Mouse (Mus musculus): ENCODE results near the gene Usp48.
A peak's percentile ranks its signal among the peaks of the same experiment; 100 is the strongest.

Gene Usp48

DNA sequence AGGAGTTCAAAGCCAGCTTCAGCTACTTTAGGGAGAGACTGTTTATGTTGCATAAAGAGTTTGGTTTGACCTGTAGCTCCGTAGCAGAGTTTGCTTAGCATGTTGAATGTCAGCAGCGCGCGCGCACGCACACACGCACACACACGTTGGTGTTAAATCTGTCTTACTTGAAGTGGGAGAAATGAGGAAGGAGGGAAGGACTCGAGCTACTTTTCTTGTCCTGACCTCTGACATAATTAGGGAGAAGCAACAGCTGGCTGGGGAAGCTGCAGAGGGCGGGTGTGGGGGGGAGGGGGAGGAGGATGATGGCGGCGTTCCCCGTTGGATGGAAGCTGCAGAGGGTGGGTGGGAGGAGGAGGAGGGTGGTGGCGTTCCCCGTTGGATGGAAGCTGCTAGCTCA is 16.7 kb downstream of the Usp48 start:
- DNase-seq: peak; percentile 17 to 18

DNA sequence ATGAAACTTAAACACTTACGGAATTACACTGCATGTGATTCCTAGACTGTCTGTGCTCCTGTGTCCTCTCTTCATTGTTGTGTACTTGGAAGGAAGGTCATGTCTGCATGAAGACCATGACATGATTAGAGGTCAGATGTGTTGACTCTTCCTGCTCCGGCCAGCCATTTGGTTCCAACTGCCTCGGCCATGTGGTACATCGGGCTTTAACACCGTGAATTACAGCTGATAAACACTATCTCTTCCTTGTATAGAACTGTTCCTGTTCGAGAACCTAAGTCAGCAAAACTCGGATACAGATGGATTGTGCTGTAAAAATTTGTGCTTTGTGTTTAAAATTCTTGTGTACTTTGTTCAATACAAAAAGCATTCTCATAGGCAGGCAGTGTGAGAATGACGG is 29.3 kb downstream of the Usp48 start:
- no peak for DNase-seq

DNA sequence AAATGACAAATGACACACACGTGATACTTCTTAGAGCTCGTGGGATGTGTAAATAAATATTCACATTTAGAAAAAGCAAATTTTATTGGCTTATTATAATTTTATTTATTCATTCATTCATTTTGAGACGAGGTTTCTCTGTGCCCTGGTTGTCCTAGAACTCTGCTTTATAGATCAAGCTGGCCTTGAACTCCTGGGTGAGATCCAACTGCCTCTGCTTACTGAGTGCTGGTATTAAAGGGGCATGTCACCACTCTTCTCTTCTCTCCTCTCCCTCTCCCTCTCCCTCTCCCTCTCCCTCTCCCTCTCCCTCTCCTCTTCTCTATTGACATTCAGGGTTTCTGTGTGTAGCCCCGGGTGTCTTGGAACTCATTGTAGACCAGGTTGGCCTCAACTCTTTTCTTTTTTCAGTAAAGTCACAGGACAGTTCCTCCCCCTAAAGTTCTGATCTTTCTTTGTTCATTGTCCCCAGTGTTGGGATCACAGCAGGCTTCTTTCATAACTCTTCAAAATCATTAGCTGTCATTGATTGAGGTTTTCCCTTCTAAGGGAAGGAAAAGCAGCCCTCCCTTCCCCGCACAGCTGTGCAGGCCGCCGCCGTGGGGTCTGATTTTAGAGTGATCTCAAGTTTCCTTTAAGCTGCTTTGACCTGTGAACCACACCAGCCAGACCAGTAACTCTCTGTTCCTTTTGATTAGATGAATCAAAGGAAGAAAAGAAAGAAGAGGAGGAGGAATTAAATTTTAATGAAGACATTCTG is 34.1 kb downstream of the Usp48 start:
- no peak for DNase-seq

DNA sequence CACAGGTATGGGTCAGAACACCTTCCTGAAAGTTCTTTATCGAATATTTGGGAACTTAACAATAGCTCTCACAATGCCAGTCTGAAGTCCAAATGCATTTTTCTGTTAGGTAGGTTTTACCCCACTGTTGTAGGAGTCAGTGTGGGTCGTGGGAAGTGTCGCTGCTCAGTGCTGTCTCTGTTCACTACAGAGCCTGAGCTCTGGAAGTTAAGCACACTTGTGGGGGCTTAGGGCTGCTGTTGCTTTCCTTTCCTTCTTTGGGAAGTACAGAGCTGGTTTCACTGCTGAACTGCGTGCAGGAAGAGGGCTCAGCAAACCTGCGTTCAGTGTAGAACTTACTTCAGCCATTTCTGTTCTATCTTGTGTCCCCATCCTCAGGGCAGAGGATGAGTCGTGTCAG is 34.8 kb downstream of the Usp48 start:
- DNase-seq: no peak

DNA sequence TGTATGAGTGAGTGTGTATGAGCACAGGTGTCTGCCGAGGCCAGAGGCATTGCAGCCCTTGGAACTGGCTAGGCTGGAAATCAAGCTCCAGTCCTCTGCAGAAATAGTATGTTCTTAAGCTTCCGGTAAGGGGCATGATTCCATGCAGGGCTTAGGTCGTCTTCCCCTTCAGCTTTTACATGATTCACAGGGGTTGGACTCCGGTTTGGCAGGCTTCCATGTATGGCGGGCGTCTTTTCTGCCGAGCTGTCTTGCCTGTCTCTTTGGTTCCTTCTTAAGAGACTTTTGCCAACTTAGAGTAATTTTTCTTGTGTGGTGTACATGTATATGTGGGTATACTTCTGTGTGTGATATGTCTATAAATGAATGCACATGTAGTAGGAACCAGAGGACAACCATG is 35.8 kb downstream of the Usp48 start:
- peak in 1 of 2 experiments; percentile 32 for DNase-seq

DNA sequence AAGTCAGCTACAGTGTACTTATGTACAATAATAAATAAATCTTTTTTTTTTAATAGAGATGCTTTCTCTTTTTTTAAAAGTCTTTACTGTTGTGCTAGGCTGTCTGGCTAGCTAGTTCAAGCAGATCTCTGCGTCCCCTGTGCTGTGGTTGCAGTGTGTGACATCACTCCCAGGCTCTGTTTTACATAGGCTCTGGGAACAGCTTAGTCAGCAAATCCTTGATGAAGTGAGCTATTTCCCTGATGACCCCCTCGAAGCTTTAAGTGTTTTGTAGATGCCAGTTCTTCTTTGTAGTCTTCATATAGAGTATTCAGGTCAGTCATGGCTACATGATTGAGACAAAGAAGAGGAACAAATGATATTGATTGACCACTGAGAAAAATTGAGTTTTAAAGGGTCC is 36.6 kb downstream of the Usp48 start:
- no peak for DNase-seq

DNA sequence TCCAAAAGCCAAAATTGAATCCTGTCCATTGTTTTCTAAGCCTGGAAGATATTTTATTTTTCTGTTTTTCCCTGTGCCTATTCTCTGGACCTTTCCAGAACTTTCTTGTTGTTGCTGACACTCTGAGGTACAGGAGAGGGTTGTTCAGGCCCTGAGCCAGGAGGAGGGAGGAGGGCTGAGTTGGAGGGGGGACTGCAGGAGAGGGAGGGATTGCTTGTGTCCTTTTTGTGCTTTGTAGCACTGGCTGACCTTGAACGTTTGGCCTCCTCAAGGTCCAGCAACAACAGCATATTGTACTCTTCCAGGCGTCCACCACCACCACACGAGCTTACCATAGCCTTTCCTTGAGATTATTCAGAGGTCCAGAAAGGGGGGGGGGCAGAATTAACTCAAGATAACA is 38.0 kb downstream of the Usp48 start:
- peak; percentile 33 to 47 for DNase-seq

DNA sequence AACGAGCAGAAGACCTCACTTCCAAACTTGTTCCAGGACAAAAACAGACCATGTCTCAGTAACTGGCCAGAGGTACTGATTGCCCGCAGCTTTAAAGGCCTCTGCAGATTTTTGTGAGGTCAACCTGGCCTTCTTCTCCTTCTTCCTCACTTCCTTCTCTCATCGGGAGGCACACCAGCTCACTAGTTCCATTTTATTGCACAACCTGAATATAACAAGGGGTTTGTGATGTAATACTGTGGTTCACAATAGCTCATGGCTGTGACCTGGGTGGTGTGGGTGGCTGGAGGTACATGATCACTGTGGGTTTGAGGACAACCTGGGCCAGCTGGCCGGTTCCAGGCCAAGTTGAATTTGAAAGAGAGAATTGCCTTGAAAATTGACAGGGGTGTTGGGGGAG is 39.8 kb downstream of the Usp48 start:
- no peak for DNase-seq

DNA sequence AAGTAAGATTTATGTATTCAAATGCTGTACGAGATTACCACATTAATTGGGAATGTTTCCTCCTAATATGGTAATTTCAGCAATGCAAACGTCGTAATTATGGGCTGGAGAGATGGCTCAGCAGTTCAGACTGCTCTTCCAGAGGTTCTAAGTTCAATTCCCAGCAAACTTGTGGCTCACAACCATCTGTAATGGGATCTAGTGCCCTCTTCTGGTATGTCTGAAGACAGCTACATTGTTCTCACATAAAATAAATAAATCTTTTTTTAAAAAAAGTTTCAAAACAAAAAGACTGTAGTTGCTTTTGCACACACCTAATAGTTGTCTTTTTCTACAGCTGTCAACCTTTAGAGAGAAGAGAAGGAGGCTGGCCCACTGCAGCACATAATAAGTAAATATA is 43.0 kb downstream of the Usp48 start:
- DNase-seq: no peak

DNA sequence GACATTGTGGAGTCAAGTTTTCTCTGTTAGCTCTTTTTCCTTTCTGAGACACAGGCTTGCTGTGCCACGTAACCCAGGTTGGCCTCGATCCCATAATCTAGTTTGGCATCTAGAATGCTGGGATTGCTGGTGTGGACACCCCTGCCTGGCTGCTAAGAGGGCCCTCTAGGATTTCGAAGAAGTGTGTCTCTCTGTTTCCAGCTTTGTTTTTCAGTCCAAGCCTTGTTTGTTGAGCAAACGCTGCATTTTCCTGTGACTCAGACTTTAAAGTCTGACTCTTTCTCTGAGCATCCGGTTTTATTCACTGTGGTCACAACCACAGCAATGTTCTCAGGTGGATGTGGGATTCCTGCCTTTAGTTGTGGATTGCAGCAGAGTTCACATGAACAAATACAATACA is 48.0 kb downstream of the Usp48 start:
- no peak for DNase-seq

DNA sequence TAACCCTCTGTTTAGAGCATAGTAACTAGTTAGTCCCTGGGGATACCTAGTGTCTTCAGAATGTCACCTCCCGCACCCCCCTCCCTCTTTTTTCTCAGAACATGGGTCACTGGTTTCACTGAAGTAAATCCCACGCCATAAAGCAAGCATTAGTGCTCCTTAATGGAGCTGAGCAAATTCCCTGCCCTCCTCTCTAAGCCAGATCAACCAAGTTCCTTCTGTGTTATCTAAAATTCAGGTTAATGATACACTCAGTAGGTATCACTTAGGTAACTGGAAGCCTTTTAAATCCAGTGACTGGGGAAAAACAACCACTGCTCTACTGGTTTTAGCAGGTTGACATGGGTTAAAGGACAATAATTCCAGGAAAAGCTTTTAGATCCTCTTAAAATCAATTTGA is 48.5 kb downstream of the Usp48 start:
- DNase-seq: peak in 1 of 2 experiments; percentile 19

DNA sequence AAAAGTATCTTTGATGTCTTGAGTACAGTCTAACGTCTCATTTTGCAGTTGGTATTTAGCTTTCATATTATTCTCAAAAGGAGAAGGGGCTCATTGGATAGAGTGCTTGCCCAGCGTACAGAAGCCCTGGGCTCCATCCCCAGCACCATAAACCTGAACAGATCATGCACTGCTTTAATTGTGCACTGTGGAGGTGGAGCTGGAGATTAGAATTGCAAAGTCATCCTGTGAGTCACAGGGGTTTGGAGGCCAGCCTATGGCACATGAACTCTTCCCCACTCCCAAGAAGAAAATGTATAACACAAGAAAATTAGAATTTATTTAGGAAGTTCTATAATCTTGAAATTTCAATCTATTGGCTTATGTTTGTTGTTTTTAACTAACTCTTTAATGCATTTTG is 49.9 kb downstream of the Usp48 start:
- no peak for DNase-seq

DNA sequence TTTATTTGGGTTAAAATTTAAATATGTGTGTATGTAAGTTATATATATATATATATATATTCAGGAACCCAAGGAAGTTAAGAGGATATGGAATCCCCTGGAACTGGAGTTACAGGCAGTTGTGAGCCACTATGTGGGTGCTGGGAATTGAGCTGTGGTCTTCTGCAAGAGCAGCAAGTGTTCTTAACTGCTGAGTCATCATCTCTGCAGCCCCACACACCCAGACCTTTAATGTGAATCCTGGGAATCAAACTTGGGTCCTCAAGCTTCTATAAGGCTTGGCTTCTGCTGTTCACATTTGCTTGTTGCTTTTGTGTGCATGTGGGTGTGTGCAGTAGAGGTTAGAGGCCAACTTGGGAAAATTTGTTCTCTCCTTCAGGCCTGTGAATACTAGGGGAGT is 52.7 kb downstream of the Usp48 start:
- no peak for DNase-seq

DNA sequence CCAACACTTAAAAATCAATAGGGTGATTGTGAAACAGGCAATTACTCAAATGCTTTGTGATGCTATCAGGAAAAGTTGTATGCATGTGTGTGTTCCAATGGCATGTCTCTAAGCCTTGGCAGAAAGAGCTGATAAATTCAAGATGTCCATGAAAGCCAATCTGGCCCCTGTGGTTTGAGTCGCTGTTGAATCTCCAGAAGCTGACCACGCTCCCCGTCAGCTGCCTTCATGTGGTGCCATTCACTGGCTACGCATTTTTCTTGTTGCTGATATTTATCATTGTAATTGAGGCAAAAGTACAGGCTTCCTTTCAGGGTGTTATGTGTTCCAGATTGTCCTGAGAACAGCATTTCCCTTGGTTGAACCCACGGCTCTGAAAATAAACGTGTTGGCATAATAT is 54.1 kb downstream of the Usp48 start:
- DNase-seq: no peak

DNA sequence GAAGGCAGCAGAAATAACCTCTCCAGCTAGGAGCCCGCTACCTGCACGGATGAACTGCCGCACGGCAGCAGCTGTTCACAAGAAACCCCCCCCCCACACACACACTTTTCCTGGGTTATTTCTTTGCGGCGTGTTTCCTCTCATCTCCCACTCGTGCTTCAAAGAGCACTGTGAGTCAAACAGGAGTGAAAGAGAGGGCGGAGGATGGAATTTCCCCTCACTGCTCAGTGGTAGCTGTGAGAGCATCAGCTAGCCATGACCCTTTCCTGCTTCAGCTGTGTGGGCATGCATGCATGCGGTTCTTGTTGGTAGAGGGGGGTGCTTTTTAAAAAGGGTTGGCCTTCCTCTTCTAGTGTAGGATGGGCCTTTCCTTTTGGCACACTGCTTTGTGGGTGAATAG is 54.7 kb downstream of the Usp48 start:
- no peak for DNase-seq

DNA sequence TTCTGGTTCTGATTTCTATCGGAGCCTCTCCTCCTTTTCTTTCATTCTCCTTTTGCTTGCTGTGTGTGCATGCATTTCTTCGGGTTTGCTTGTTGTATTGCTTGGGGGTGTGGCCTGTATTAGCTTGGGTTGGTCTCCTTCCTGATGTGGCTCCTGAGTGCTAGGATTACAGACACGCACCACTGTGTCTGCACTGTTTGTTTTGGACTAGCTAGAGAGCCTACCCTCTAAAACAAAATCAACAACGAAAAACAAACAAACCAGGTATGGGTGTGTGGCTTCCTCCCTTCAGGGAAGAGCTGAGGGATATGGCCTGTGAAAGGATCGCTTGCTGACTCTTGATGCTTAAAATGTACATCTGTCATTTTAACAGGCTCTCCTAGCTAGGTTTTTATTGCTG is 57.4 kb downstream of the Usp48 start:
- DNase-seq: no peak

DNA sequence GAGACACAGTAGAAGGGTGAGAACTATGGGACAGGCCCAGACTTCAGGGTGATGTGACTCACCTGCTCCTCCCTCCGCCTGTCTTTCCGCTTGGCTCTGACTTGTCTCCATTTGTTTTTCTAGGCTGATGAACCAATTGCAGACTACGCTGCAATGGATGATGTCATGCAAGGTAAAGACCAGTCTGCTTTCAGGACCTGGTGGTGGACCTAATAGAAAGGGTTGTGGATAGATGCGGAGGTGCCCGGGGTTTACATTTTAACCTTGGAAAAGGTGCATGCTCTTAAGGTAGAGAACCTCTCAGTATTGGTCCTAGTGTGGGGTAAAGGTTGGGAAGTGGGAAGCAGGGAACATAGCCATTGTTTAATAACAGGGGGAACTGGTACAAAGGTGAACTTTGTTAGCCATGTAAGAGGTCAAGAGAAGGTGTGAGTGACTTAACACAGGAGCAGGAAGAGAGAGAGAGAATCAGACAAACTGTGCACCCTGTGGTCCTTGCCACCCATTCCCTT is 59.3 kb downstream of the Usp48 start:
- no peak for DNase-seq

DNA sequence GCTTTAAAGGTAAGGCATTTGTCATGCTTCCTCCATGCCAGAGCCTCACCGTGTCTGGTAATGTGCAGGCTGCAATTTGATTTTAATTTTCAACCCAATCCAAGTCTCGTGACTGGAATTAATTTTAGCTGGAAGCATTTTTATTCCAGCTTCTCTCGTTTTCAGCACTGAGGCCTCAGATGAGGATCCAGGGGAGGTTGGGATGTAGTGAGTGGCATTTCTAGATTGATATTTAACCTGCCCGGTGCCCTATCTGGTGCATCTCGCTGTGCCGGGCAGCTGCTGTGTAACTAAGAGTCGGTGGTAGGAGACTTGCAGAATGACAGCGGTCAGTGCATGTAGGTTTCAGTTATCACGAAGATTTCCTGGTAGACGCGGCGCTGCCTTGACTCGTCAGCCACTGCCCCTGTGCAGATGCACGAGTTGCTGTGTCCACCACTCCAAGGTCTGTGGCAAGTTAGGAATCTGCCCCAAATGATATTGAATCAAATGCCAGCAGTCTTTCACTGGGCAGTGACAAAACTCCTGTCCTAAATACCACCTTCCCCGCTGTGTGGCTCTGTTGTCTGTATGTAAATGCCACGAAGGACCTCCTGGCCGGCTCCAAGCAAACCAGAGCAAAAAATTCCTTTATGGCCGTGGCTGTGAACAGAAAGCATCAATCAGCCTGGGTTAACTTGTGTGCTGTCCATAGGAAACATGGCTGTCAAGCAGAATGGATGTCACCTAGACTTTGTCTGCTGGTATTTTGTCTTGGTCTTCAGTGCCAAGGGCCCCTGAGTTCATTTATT is 61.9 kb downstream of the Usp48 start:
- peak in 1 of 2 experiments; percentile 34 for DNase-seq

DNA sequence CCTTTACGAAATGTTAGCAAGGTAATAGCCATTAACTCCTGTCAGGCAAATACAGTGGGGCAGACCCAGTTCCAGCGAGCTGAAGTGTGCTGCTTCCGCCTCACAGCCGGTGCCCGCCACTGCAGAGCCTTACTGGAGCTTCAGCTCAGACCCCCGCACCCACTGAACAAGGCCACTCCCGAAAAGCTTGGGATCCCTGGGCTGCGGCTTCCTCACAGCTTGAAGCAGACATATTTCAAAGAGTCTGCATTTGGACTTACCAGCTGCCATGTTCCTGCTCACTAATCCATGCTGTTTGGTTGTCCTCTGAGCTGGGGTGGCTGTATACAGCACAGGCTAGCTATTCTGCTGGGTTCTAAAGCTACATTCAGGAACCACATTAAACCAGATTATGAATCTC is 64.1 kb downstream of the Usp48 start:
- DNase-seq: no peak

DNA sequence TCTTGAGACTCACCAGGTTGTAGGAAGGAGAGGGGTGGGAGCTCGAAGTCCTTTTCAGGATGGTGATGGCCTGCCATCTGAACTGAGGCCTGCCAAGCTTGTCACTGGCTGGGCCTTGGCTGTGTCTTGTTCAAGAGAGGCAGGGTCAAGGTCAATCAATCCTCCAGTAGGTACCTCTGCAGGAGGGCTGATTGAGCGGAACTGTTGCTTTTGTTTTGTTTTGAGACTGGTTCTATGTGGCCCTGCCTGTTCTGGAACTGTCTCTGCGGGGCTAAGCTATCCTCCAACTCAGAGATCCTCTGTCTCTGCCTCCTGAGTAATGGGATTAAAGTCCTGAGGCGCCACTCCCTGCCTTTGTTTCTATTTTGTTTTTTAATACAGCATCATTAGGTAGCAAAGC is 66.0 kb downstream of the Usp48 start:
- DNase-seq: no peak

DNA sequence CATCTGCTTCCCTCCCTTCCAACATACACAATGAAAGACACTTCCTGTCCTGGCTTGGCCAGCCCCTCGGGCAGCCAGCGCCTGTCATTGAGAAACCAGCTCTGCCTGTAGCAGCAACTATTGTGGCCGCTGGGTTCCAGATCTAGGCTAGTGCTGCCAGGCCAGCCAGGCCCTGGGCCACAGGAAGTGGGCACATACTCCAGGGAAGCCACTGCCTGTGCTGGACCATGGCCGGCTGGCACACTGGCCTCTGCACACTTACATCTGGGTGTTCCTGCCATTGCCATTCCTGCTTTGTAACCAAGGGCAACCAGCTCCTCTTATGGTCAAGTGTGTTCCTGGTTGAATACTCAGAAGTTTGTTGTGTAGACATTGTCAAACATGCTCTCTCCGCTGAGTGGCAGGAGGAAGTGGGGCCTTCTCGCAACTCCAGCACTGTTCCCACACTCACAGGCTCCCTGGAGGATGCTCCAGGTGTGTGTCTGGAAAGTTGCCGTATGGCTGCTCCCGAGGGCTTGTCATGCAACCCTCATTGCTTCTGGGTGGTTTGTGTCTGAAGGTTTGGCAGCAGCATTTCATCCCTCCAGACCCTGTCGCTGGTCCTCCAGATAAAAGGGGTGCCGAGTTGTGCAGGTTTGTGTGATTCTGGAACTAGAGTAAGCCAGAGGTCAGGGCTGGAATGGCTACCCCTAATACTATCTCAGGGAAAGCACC is 67.0 kb downstream of the Usp48 start:
- DNase-seq: no peak

DNA sequence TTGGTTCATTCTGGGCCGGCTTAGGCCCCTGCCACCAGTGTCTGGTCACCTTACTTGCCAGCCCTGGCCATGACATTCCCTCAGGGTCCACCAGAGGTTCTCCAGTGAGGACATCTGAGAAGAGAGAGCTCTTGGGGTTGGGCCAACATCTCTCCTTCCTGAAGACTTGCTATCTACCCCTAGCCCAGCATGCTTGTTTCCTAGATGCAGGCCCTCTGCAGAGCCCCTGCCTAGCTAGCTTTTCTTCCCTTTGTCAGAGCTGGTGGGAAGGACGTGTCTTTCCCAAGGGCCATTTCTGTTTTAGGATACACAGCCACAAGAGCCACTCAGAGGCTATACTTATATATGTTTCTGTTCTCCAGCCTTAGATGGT is 67.5 kb downstream of the Usp48 start:
- DNase-seq: no peak

DNA sequence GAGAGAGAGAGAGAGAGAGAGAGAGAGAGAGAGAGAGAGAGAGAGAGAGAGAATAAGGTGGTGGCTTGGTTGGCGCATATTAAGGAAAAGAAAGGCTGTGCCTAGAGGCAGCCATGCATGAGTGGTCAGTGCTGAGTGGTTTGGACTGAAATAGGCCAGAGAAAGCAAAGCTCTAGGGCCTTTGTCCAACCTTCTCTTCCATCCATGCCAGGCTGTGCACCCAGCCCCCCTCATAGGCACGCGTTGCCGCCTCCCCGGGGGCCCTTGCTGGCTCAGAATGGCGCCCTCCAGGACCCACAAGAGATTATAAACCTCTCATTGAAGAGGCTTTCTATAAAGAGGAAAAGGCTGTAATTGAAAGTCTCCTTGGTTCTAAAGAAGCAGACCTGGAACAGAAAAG is 68.0 kb downstream of the Usp48 start:
- peak; percentile 69 to 73 for DNase-seq

DNA sequence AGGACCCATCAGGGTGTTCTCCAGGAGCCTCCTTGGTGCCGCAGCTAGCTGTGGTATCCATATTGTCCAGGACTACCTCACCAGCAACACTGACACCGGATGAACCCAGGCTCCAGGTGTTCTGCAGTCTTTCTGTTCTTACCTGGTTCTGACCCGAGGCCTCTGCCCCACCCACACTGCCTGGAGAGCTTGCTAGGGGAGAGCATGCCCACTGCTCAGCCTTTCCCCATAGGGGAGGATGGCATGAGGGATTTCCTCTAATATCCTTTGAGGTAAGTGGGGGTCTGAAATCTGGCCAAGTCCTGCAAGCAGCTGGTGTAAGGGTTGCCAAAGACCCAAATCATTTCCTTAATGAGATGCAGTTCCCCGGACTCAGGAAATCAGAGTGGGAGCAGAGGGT is 69.9 kb downstream of the Usp48 start:
- no peak for DNase-seq

All from kidney, postnatal 36 days (tissue).